In genomic region chr7:49497426-49497892, GRCm38 (mm10) we compare ENCODE assay signal across 10 mouse cellular contexts.
DNase-seq lines count a peak whose midpoint lies in the region; ATAC-seq and TF ChIP-seq lines count a peak whose summit lies in the region.
"Had no signal": no experiment of that assay in that cellular context is flagged by ENCODE, and none has a peak within 500 bp of the region (broad histone marks: within the 10 kb centered on the region; RNA-seq: fewer than 3 reads in every experiment).

No protein-coding gene starts in this region.

- TF ChIP-seq EP300 in heart, adult 2 months (IDR thresholded peaks at IDR 0.05; ENCODE audit: insufficient read depth, low read depth, low read length): 0 out of 2 replicates have a peak, but pooled peaks have one; percentile 30
- no peak for TF ChIP-seq EP300 in liver, postnatal 0 days (IDR thresholded peaks at IDR 0.05; ENCODE audit: low read depth)

- 35% methylated on average over 4 of the region's 4 CpGs for WGBS in heart, adult 2 months
- WGBS in midbrain, embryonic 11.5 days: 73% methylated on average over 4 of the region's 4 CpGs
- 64% methylated on average over 4 of the region's 4 CpGs for WGBS in midbrain, embryonic 16.5 days
- WGBS in heart, embryonic 14.5 days: 32% methylated on average over 4 of the region's 4 CpGs
- 44% methylated on average over 4 of the region's 4 CpGs for WGBS in liver, postnatal 0 days (ENCODE audit: insufficient replicate concordance)

- no peaks in the 10 kb centered on the region for H3K36me3 ChIP-seq in heart, adult 2 months (ENCODE audit: control insufficient read depth, insufficient read depth, low read length)
- H3K36me3 ChIP-seq in midbrain, embryonic 11.5 days (ENCODE audit: control insufficient read depth, insufficient read depth, low read length): no peaks in the 10 kb centered on the region
- H3K36me3 ChIP-seq in midbrain, embryonic 16.5 days (ENCODE audit: control insufficient read depth, insufficient read depth, low read length): 0 out of 2 replicates have a peak, but pooled peaks cover 3% of the 10 kb centered on the region
- 0 out of 2 replicates have a peak, but pooled peaks cover 4% of the 10 kb centered on the region for H3K36me3 ChIP-seq in heart, embryonic 14.5 days (ENCODE audit: control insufficient read depth, insufficient read depth, low read length)
- H3K36me3 ChIP-seq in liver, postnatal 0 days (replicated peaks; ENCODE audit: insufficient read depth, low read length): no peaks in the 10 kb centered on the region; the same call in none of the 2 replicates

- no peak overlapping the region for H3K4me2 ChIP-seq in midbrain, embryonic 11.5 days
- no peak overlapping the region for H3K4me2 ChIP-seq in midbrain, embryonic 16.5 days (ENCODE audit: low read length)
- peak overlapping the region; percentile 57 for H3K4me2 ChIP-seq in heart, embryonic 14.5 days (ENCODE audit: low read length)
- peak overlapping the region; percentile 42; the same call in 1 of the 2 replicates for H3K4me2 ChIP-seq in liver, postnatal 0 days (ENCODE audit: low read depth, low read length)

- H3K79me2 ChIP-seq in heart, adult 2 months (replicated peaks; ENCODE audit: control insufficient read depth, insufficient read depth, low read length): no peaks in the 10 kb centered on the region

- no peak overlapping the region for H3K4me3 ChIP-seq in heart, adult 2 months
- H3K4me3 ChIP-seq in midbrain, embryonic 11.5 days (ENCODE audit: low read depth, low read length): no peak overlapping the region
- no peak overlapping the region for H3K4me3 ChIP-seq in midbrain, embryonic 16.5 days (ENCODE audit: low read depth, low read length)
- H3K4me3 ChIP-seq in heart, embryonic 14.5 days (ENCODE audit: control insufficient read depth in 1 of 2, insufficient read depth in 1 of 2, low read depth in 1 of 2, low read length in 2 of 2): peak overlapping the region in 1 of 2 experiments; percentile 15; a peak in 1 of 4 replicates
- H3K4me3 ChIP-seq in liver, postnatal 0 days (ENCODE audit: low read depth, low read length): no peak overlapping the region
- H3K4me3 ChIP-seq: embryonic facial prominence, embryonic 15.5 days had no signal

- H3K27me3 ChIP-seq in heart, adult 2 months (ENCODE audit: control insufficient read depth, insufficient read depth, low read length): no peaks in the 10 kb centered on the region
- no peaks in the 10 kb centered on the region for H3K27me3 ChIP-seq in midbrain, embryonic 11.5 days (ENCODE audit: control insufficient read depth, insufficient read depth, low read length)
- no peaks in the 10 kb centered on the region for H3K27me3 ChIP-seq in midbrain, embryonic 16.5 days (ENCODE audit: control insufficient read depth, insufficient read depth, low read depth, low read length)
- no peaks in the 10 kb centered on the region for H3K27me3 ChIP-seq in heart, embryonic 14.5 days (ENCODE audit: control insufficient read depth, insufficient read depth, low read length)
- no peaks in the 10 kb centered on the region for H3K27me3 ChIP-seq in liver, postnatal 0 days (ENCODE audit: insufficient read depth, low read length)
- H3K27me3 ChIP-seq: embryonic facial prominence, embryonic 15.5 days had no signal

- peak in 1 of 2 experiments; percentile 15 for DNase-seq in heart, adult 2 months
- no peak for DNase-seq in heart, postnatal 36 days
- DNase-seq in midbrain, embryonic 11.5 days (ENCODE audit: low spot score, missing footprints): no peak
- DNase-seq in liver, postnatal 0 days: no peak
- DNase-seq in embryo, embryonic 10.5 days (ENCODE audit: low spot score): no peak
- DNase-seq in right cerebral cortex, postnatal 10 days (ENCODE audit: low spot score in 2 of 2): no peak

- peak overlapping the region; percentile 35; the same call in 1 of the 2 replicates for H3K9ac ChIP-seq in heart, adult 2 months (ENCODE audit: low read depth, low read length)
- H3K9ac ChIP-seq in midbrain, embryonic 11.5 days (ENCODE audit: low read length): no peak overlapping the region
- H3K9ac ChIP-seq in midbrain, embryonic 16.5 days (ENCODE audit: low read depth, low read length): no peak overlapping the region
- peak overlapping the region; percentile 42 for H3K9ac ChIP-seq in heart, embryonic 14.5 days (ENCODE audit: low read length)
- no peak overlapping the region for H3K9ac ChIP-seq in liver, postnatal 0 days (replicated peaks)
- H3K9ac ChIP-seq: embryonic facial prominence, embryonic 15.5 days had no signal

- TF ChIP-seq POLR2A in heart, adult 2 months (IDR thresholded peaks at IDR 0.05; ENCODE audit: insufficient read depth, low read depth, low read length): no peak

- H3K27ac ChIP-seq in heart, adult 2 months: peak overlapping the region; percentile 12; the same call in 1 of the 2 replicates
- H3K27ac ChIP-seq in midbrain, embryonic 11.5 days (ENCODE audit: low read depth, low read length): no peak overlapping the region
- no peak overlapping the region for H3K27ac ChIP-seq in midbrain, embryonic 16.5 days (ENCODE audit: low read length)
- H3K27ac ChIP-seq in heart, embryonic 14.5 days (replicated peaks in 1 of 2; ENCODE audit: control insufficient read depth in 1 of 2, insufficient read depth in 1 of 2, low read depth in 2 of 2, low read length in 2 of 2): peak overlapping the region; percentile 89 to 93
- peak overlapping the region; percentile 55; the same call in 1 of the 2 replicates for H3K27ac ChIP-seq in liver, postnatal 0 days (ENCODE audit: low read depth)
- H3K27ac ChIP-seq: embryonic facial prominence, embryonic 15.5 days; macrophage had no signal

- no peaks in the 10 kb centered on the region for H3K9me3 ChIP-seq in midbrain, embryonic 11.5 days (ENCODE audit: control insufficient read depth, low read length)
- no peaks in the 10 kb centered on the region for H3K9me3 ChIP-seq in midbrain, embryonic 16.5 days (replicated peaks; ENCODE audit: control insufficient read depth, low read length, poor library complexity, severe bottlenecking)
- no peaks in the 10 kb centered on the region for H3K9me3 ChIP-seq in heart, embryonic 14.5 days (ENCODE audit: control insufficient read depth, low read length)
- no peaks in the 10 kb centered on the region for H3K9me3 ChIP-seq in liver, postnatal 0 days (ENCODE audit: low read length)
- H3K9me3 ChIP-seq: embryonic facial prominence, embryonic 15.5 days had no signal

- peak; percentile 31; the same call in 1 of the 2 replicates for ATAC-seq in midbrain, embryonic 11.5 days (ENCODE audit: low FRiP score)
- no peak for ATAC-seq in midbrain, embryonic 16.5 days
- ATAC-seq in heart, embryonic 14.5 days (ENCODE audit: insufficient number of reproducible peaks, insufficient read depth, low FRiP score, low read depth): peak; percentile 44
- ATAC-seq in liver, postnatal 0 days: no peak

- intact Hi-C loops in heart, adult 2 months (cut with DNase I): loop anchor here (2.0 kb wide), 1 partner anchor 61 kb away; no protein-coding TSS in a partner anchor
- intact Hi-C loops in heart, postnatal 36 days (cut with DNase I): no loop called here

- peaks cover 4% of the 10 kb centered on the region; the same call in 1 of the 2 replicates for H3K4me1 ChIP-seq in heart, adult 2 months (ENCODE audit: control insufficient read depth, insufficient read depth, low read length)
- H3K4me1 ChIP-seq in midbrain, embryonic 11.5 days (ENCODE audit: control insufficient read depth, insufficient read depth, low read length): peaks cover 25% of the 10 kb centered on the region
- H3K4me1 ChIP-seq in midbrain, embryonic 16.5 days (ENCODE audit: control insufficient read depth, insufficient read depth, low read length): peaks cover 11% of the 10 kb centered on the region
- H3K4me1 ChIP-seq in heart, embryonic 14.5 days (ENCODE audit: control insufficient read depth in 2 of 2, insufficient read depth in 2 of 2, low read length in 2 of 2): peaks cover 30 to 38% of the 10 kb centered on the region in 2 experiments
- no peaks in the 10 kb centered on the region; the same call in none of the 2 replicates for H3K4me1 ChIP-seq in liver, postnatal 0 days (ENCODE audit: insufficient read depth)

- no peak for TF ChIP-seq CTCF in heart, adult 2 months (IDR thresholded peaks at IDR 0.05)
- no peak for TF ChIP-seq CTCF in liver, postnatal 0 days (IDR thresholded peaks at IDR 0.05; ENCODE audit: low read depth)

Comparison
In these comparisons a context has a peak if more than half of its experiments do, and no peak if none do; other contexts are left out.
1. ATAC-seq: peak in midbrain, embryonic 11.5 days (single experiment) and heart, embryonic 14.5 days (single experiment); none in midbrain, embryonic 16.5 days (single experiment) and liver, postnatal 0 days (single experiment).
2. H3K27ac ChIP-seq: peak in heart, adult 2 months (single experiment), heart, embryonic 14.5 days (2 of 2) and liver, postnatal 0 days (single experiment); none in midbrain, embryonic 11.5 days (single experiment) and midbrain, embryonic 16.5 days (single experiment).
3. H3K9ac ChIP-seq: peak in heart, adult 2 months (single experiment) and heart, embryonic 14.5 days (single experiment); none in midbrain, embryonic 11.5 days (single experiment), midbrain, embryonic 16.5 days (single experiment) and liver, postnatal 0 days (single experiment).
4. H3K4me2 ChIP-seq: peak in heart, embryonic 14.5 days (single experiment) and liver, postnatal 0 days (single experiment); none in midbrain, embryonic 11.5 days (single experiment) and midbrain, embryonic 16.5 days (single experiment).